Mouse (Mus musculus): ENCODE results near the gene Pald1. TPM values are rescaled to one million over a fixed set of nuclear protein-coding genes. Genes with fewer than 3 reads are reported as not detected.

Pald1 gene
- polyA plus RNA-seq, 1 experiment, result 8.8 TPM

GRCm38 (mm10) chr10:61362483-61362882 is 20.8 kb downstream of the Pald1 start:
- H3K4me3 ChIP-seq (ENCODE audit: insufficient read depth, low read depth, low read length), result no peak overlapping the region
- no peaks in the 10 kb centered on the region for H3K36me3 ChIP-seq (ENCODE audit: control insufficient read depth, insufficient read depth, low read length)
- H3K27ac ChIP-seq (ENCODE audit: insufficient read depth, low read depth, low read length), result no peak overlapping the region
- WGBS, result 75% methylated on average over 9 of the region's 9 CpGs
- TF ChIP-seq POLR2A (IDR thresholded peaks at IDR 0.05; ENCODE audit: low read depth, low read length) (no peak), CTCF (conservative IDR thresholded peaks at IDR 0.05; ENCODE audit: insufficient read depth, insufficient read length, low read depth, low read length) (no peak)
- no peaks in the 10 kb centered on the region for H3K4me1 ChIP-seq (ENCODE audit: control insufficient read depth, insufficient read depth, low read length)
- no peaks in the 10 kb centered on the region for H3K27me3 ChIP-seq (replicated peaks; ENCODE audit: control insufficient read depth, insufficient read depth, low read length)
- DNase-seq, result no peak

DNA sequence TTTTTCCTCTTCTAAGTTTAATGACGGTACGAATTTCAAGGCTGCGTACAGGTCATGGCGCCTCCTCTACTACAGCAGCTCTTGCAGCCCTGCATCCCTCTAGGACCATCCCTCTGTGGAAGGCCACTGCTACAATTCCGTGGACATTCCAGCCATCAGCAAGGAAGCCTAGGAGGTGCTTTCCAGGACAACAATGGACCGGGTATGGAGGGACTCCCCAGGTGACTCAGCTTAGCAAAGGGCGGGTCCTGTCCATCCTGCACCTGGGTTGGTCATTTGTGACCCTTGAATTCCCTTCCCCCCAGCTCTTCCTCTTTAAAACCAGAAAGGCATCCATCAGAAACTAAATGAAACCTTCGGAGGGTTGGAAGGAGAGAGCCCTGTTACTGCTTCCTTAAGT is 22.7 kb downstream of the Pald1 start:
- 93% methylated on average over 8 of the region's 8 CpGs for WGBS
- Histone ChIP-seq H3K4me3 (ENCODE audit: insufficient read depth, low read depth, low read length) (no peak overlapping the region), H3K27ac (ENCODE audit: insufficient read depth, low read depth, low read length) (no peak overlapping the region), H3K4me1 (ENCODE audit: control insufficient read depth, insufficient read depth, low read length) (no peaks in the 10 kb centered on the region), H3K27me3 (replicated peaks; ENCODE audit: control insufficient read depth, insufficient read depth, low read length) (no peaks in the 10 kb centered on the region), H3K36me3 (ENCODE audit: control insufficient read depth, insufficient read depth, low read length) (no peaks in the 10 kb centered on the region)
- TF ChIP-seq POLR2A (IDR thresholded peaks at IDR 0.05; ENCODE audit: low read depth, low read length), result no peak
- TF ChIP-seq CTCF (conservative IDR thresholded peaks at IDR 0.05; ENCODE audit: insufficient read depth, insufficient read length, low read depth, low read length), result no peak
- DNase-seq, result no peak

DNA sequence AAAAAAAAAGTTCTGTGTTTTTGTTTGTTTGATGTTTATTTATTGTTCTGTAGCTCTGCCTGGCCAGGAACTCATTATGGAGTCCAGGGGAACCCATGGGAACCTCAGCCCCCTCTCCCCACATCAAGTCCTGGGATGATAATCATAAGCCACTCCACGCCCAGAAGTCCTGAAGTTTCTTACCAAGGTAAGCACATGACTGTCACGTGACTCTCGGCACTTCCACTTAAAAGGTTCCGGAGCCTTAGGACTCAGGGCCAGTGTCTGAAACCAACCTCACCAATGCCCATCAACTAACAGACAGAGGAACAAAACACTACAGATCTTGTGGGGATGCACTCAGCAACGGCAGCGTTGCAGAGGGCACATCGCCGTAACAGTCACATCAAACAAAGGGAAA is 23.9 kb downstream of the Pald1 start:
- Histone ChIP-seq H3K4me3 (ENCODE audit: insufficient read depth, low read depth, low read length) (no peak overlapping the region), H3K27me3 (replicated peaks; ENCODE audit: control insufficient read depth, insufficient read depth, low read length) (no peaks in the 10 kb centered on the region), H3K4me1 (ENCODE audit: control insufficient read depth, insufficient read depth, low read length) (no peaks in the 10 kb centered on the region), H3K36me3 (ENCODE audit: control insufficient read depth, insufficient read depth, low read length) (no peaks in the 10 kb centered on the region), H3K27ac (ENCODE audit: insufficient read depth, low read depth, low read length) (no peak overlapping the region)
- TF ChIP-seq POLR2A (IDR thresholded peaks at IDR 0.05; ENCODE audit: low read depth, low read length), result no peak
- no peak for TF ChIP-seq CTCF (conservative IDR thresholded peaks at IDR 0.05; ENCODE audit: insufficient read depth, insufficient read length, low read depth, low read length)
- 79% methylated on average over 8 of the region's 8 CpGs for WGBS
- DNase-seq, result no peak

- TF ChIP-seq POLR2A (IDR thresholded peaks at IDR 0.05; ENCODE audit: low read depth, low read length) (no peak), CTCF (conservative IDR thresholded peaks at IDR 0.05; ENCODE audit: insufficient read depth, insufficient read length, low read depth, low read length) (no peak)
- H3K4me1 ChIP-seq (ENCODE audit: control insufficient read depth, insufficient read depth, low read length), result no peaks in the 10 kb centered on the region
- no peaks in the 10 kb centered on the region for H3K27me3 ChIP-seq (replicated peaks; ENCODE audit: control insufficient read depth, insufficient read depth, low read length)
- whole genome bisulfite sequencing, result 42% methylated on average over 8 of the region's 8 CpGs
- H3K36me3 ChIP-seq (ENCODE audit: control insufficient read depth, insufficient read depth, low read length), result no peaks in the 10 kb centered on the region
- DNase-seq, result no peak
- no peak overlapping the region for H3K27ac ChIP-seq (ENCODE audit: insufficient read depth, low read depth, low read length)
- H3K4me3 ChIP-seq (ENCODE audit: insufficient read depth, low read depth, low read length), result no peak overlapping the region
Measured at GRCm38 (mm10) chr10:61357658-61358057, 25.7 kb downstream of the Pald1 start.

DNA sequence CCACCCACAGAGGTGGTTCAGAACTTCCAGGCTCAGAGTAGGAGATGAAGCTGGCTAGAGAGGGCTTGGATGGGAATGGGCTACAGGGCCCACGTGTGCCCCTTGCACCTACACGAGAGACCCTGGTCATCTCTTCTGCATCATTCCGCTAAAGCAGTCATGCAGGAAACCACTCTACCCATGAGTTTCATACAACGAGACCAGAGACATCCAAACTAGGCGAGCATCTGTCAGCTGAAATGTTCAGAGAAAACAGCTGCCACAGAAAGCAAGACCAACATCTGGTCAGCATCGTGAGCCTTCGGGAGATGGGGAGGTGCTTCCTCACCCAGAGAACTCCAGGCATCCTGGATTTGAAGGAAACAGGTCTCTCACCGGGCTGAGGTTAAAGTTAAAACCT is 26.8 kb downstream of the Pald1 start:
- WGBS, result 78% methylated on average over 8 of the region's 8 CpGs
- TF ChIP-seq CTCF (conservative IDR thresholded peaks at IDR 0.05; ENCODE audit: insufficient read depth, insufficient read length, low read depth, low read length) (no peak), POLR2A (IDR thresholded peaks at IDR 0.05; ENCODE audit: low read depth, low read length) (no peak)
- Histone ChIP-seq H3K27me3 (replicated peaks; ENCODE audit: control insufficient read depth, insufficient read depth, low read length) (no peaks in the 10 kb centered on the region), H3K4me3 (ENCODE audit: insufficient read depth, low read depth, low read length) (no peak overlapping the region), H3K27ac (ENCODE audit: insufficient read depth, low read depth, low read length) (no peak overlapping the region), H3K36me3 (ENCODE audit: control insufficient read depth, insufficient read depth, low read length) (no peaks in the 10 kb centered on the region), H3K4me1 (ENCODE audit: control insufficient read depth, insufficient read depth, low read length) (no peaks in the 10 kb centered on the region)
- DNase-seq, result no peak

GRCm38 (mm10) chr10:61356095-61356494 is 27.2 kb downstream of the Pald1 start:
- H3K27me3 ChIP-seq (replicated peaks; ENCODE audit: control insufficient read depth, insufficient read depth, low read length), result no peaks in the 10 kb centered on the region
- no peak for TF ChIP-seq POLR2A (IDR thresholded peaks at IDR 0.05; ENCODE audit: low read depth, low read length)
- no peak for TF ChIP-seq CTCF (conservative IDR thresholded peaks at IDR 0.05; ENCODE audit: insufficient read depth, insufficient read length, low read depth, low read length)
- no peak overlapping the region for H3K27ac ChIP-seq (ENCODE audit: insufficient read depth, low read depth, low read length)
- DNase-seq, result no peak
- no peaks in the 10 kb centered on the region for H3K36me3 ChIP-seq (ENCODE audit: control insufficient read depth, insufficient read depth, low read length)
- no peaks in the 10 kb centered on the region for H3K4me1 ChIP-seq (ENCODE audit: control insufficient read depth, insufficient read depth, low read length)
- 95% methylated on average over 5 of the region's 5 CpGs for WGBS
- no peak overlapping the region for H3K4me3 ChIP-seq (ENCODE audit: insufficient read depth, low read depth, low read length)

DNA sequence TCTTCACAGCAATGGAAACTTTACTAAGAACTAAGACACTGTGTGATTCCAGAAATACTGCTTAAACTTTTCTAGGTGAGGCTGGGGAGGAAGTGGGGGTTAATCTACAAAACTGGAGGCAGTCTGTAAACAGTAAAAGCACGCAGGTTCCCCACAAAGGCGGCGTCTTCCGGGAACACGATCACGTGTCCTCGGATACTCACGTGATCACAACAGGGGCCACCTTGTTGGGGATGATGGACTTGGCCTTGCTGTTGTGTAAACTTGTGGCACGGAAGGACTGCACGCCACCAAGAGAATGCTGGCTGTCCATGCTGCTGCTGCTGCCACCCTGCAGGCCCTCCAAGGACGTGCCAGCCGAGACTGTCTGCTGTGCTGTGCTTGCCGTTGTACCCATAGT is 27.7 kb downstream of the Pald1 start:
- TF ChIP-seq CTCF (conservative IDR thresholded peaks at IDR 0.05; ENCODE audit: insufficient read depth, insufficient read length, low read depth, low read length), result no peak
- TF ChIP-seq POLR2A (IDR thresholded peaks at IDR 0.05; ENCODE audit: low read depth, low read length), result no peak
- no peak for DNase-seq
- no peaks in the 10 kb centered on the region for H3K4me1 ChIP-seq (ENCODE audit: control insufficient read depth, insufficient read depth, low read length)
- H3K27me3 ChIP-seq (replicated peaks; ENCODE audit: control insufficient read depth, insufficient read depth, low read length), result no peaks in the 10 kb centered on the region
- H3K4me3 ChIP-seq (ENCODE audit: insufficient read depth, low read depth, low read length), result no peak overlapping the region
- H3K36me3 ChIP-seq (ENCODE audit: control insufficient read depth, insufficient read depth, low read length), result no peaks in the 10 kb centered on the region
- 97% methylated on average over 13 of the region's 13 CpGs for WGBS
- H3K27ac ChIP-seq (ENCODE audit: insufficient read depth, low read depth, low read length), result no peak overlapping the region

DNA sequence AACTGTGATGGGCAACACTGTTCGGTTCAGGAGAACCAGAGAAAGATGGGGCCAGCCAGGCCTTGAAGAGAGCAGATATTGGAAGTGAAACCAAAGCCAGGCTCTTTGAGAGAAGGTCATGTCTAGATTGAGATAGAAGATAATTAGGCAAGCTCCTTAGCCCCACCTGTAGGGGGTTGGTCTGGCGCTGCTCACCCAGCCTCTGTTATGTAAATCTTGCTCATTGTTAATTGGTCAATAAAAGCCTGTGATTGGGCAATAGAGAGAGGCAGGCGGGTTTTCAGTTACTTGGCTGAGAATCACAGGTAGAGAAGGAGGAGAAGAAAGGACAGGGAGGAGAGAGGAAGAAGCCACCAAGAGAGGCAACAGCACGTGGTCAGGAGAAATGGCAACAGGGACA is 32.1 kb downstream of the Pald1 start:
- Histone ChIP-seq H3K4me1 (ENCODE audit: control insufficient read depth, insufficient read depth, low read length) (no peaks in the 10 kb centered on the region), H3K36me3 (ENCODE audit: control insufficient read depth, insufficient read depth, low read length) (no peaks in the 10 kb centered on the region), H3K27me3 (replicated peaks; ENCODE audit: control insufficient read depth, insufficient read depth, low read length) (no peaks in the 10 kb centered on the region), H3K27ac (ENCODE audit: insufficient read depth, low read depth, low read length) (no peak overlapping the region), H3K4me3 (ENCODE audit: insufficient read depth, low read depth, low read length) (no peak overlapping the region)
- no peak for DNase-seq
- 79% methylated on average over 4 of the region's 4 CpGs for WGBS
- TF ChIP-seq POLR2A (IDR thresholded peaks at IDR 0.05; ENCODE audit: low read depth, low read length), result no peak
- no peak for TF ChIP-seq CTCF (conservative IDR thresholded peaks at IDR 0.05; ENCODE audit: insufficient read depth, insufficient read length, low read depth, low read length)
